Mouse (Mus musculus) ES-CJ7 (cell line): ENCODE data around the gene Mki67.
"Not testable (repeated sequence)": the region's sequence is repeated elsewhere in the genome, so short reads cannot be mapped to it uniquely, and the experiment has no call there.

Experiments
- DNase-seq: peaks from one replicate; pipeline ENCODE4 v3.0.0; 2011; ENCODE audit warnings: low read depth, low spot score

Mki67 gene

DNA sequence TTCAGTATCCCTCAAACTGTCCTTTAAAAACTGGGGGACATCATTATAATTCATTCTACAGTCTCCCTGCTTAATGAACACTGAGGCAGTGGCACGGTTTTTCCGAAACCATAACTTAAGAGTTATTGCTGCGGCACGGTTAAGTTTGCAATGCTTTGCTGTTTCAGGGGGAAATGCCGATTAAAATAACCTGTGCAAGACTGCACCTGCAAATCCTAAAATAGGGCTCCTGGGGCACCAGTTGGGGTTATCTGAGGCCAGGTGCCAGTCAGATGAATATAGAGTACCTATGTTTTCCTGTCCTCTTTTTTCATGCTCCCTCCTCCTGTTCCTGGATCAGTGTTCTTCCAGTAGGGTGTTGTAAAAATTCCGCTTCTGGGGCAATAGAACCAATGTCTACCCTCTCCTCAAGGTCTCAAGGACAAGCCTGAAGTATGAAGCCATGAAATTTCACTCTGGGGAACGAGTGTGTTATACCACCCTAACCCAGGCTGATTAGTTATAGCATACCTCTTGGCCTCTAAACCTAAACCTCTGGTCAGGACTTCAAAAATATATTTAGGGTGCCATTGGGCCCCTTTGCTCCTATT, 902 bp upstream of the Mki67 start:
- no peak for DNase-seq

DNA sequence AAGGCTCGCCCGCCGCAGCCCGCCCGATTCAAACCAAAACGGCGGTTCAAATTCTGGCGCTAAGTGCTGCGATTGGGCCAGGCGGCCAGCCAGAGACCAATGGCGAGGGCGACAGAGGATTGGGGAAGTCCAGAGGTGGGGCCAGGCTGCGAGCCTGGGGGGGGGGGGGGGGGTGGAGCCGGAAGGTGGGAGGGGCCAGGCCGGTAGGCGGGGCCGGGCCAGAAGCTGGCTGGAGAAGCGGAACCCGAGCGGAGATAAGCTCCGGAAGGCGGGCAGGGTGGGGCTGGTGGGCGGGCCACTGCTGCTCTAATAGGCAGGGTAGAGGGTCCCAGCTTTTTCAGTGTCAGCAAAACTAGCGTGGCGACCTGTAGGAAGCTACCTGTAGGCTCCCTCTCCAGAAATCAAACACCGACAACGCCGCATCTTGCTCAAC, 300 bp upstream of the Mki67 start:
- peak; percentile 90 for DNase-seq

DNA sequence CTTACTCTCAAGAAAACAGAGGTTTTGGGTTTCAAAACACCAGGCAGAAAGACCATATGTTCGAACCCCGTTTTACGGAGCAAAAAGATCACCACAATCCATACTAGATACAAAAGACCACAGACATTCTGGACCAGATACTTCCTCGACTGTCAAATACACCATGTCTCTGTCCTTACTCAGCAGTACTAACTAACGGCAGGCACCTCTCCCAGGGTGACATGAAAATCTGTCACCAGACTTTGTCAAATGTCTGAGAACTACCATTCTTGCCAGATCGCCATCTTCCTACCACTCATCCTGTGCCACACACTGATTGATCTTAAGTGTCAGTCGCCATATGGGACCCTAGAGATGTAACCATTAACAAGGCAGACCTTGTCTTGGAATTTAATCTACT, 995 bp downstream of the Mki67 start:
- DNase-seq = no peak

DNA sequence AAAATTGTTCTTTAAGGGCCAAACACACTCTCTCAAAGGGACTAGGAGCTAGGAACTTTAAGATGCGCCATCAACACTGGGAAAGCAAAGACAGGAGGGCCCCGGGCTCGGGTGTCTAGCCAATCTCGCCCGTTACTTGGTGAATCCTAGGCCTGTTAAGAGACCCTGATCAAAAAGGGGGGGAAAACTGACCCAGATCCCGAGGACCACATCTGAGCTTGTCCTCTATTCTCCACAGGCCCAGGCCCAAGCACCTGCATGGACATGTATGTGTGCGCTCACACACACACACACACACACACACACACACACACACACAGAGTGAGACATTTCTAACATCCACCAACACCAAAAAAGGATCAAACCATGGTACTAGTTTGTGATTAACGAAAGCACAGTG, 2.8 kb downstream of the Mki67 start:
- DNase-seq = no peak

DNA sequence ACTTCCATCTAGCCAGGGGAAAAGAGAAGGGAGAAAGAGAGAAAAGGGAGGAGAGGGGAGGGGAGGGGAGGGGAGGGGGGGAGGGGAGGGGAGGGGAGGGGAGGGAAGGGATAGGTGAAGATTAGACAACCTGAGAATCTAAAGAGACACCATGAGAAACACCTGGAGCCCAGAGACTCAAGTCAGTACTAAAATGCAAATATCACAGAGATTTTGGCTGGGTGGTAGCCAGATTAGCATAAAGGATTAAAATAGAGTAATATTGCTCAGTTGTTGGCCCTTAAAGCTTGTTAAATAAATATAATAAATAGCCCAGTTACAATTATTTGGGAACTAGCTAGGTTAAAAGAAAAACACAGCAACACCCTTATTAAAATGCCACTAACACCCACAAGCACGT, 3.6 kb downstream of the Mki67 start:
- DNase-seq = no peak

DNA sequence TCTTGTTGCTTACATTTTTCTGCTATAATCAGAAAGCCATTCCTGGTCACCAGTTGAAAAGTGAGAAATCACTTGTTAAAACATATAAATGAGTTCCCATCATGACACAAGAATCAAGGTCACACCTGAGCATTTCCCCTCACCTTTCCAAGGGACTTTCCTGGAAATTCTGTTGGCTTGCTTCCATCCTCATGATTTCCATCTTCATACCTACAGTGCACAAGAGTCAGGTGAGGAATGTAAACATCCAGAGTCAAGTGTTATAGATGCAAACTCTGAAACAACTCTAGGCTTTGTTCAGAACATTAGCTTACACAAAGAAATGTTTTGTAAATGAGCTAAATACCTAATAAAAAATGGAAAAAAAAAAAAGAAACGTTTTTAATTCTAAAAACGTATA, 5.5 kb downstream of the Mki67 start:
- DNase-seq = no peak

DNA sequence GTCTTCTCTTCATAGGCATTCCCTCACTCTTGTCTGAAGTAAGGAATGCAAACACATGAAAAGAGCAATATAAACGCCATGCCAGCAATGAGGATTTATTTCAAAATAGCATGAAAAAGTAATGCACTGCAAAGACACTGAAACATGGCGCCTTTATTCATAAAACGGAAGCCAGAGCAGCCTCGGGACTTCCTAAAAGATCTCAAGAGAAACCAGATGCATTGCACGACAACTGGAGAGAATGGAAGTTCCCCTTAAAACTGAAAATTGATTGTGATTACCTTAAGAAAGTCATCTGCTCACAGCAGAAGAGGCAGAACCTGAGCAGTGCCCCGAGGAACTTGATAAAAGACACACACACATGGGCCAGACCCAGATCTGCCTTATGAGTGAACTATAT, 10.4 kb downstream of the Mki67 start:
- DNase-seq = no peak

DNA sequence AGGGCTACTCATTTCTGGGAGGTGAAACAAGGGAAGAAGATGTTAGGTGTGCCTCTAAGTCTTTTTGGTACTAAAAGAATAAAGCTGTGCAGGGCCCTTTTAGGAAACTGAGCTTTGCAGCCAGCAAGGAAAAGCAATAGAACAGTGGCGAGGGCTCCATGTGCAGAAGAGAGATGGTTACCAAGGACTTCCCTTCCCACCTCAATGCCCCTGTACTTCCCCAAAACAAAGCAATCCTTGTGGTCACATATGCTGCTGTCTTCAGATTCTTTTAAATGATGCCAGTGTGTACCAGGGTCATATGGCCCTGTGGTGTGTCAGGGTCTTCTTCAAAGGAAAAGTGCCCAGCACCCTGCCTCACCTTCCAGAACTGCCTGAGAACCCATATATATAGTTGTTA, 11.1 kb downstream of the Mki67 start:
- no peak for DNase-seq

DNA sequence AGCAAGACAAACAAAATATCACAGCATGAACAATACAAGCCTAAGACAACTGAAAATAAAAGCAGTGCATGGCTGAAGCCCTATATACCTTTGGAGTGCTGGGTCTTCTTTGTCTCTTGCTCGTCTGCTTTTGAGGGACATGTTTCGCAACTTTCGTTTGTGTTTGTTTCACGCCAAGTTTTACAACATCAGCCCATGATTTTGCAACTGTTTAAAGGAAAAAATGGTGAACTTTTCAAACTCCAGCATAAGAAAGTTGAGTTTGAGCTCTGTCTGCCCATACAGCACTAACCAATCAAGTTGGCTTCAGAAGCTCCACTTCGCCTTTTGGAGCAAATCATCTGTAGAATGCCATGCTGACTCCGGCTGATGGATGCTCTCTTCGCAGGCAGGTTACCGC, 11.9 kb downstream of the Mki67 start:
- DNase-seq = no peak

DNA sequence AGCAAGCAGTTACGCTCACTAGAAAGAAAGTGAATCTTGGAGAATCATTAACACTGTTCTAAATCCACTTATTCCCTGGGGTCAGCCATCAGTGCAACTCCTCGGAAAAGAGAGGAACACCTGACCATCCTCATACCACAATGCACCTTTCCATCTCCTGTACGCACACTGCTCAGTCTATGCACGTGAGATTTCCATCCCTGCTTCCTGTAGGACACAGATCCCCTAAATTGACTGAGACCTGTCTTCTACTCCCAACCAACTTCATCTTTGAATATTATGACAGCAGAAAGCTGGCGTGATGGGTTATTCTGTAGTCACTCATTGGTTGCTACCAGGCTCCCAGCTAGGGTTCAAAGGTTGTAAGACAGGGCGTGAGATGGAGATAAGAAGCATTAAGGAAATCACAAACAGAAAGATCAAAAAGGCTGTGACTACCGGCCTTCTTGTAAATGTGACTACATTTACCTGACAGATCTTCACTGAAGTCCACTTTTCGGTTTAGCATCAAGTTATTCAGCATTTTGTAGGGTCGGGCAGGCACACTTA, 12.5 kb downstream of the Mki67 start:
- no peak for DNase-seq

DNA sequence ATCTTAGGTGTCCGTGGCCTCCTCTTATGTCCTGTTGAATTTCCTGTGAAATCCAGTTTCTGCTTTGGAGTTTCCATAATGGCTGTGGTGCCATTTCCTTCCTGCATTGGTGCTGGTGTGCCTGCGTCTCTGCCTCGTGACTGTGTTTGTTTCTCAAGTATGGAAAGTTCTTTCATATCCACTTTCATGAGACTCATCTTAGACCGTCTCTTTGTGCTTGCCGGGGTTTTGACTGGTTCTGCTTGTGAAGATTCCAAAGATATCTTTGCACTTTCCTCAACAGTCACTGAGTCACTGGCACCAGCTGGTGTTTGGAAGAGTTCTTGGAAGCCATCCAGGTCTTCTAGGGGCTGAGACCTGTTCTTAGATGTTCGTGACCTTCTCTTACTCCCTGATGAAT, 16.8 kb downstream of the Mki67 start:
- not testable (repeated sequence) for DNase-seq

DNA sequence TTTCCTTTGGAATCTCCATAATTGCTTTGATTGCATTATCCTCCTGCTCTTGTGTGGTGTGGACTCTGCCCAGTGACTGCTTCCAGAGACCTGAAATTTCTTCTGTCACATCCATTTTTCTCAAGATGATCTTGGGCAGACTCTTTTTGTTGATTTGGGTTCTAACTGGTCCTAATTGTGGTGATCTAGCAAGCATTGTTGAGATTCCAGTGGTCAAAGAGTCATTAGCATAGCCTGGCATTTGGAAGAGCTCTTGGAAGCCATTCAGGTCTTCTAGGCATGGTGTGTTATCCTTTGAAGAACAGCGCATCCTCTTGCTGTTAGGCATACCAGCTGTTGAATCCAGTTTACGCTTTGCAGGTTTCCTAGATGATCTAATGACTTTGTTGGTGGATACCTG, 17.8 kb downstream of the Mki67 start:
- no peak for DNase-seq

DNA sequence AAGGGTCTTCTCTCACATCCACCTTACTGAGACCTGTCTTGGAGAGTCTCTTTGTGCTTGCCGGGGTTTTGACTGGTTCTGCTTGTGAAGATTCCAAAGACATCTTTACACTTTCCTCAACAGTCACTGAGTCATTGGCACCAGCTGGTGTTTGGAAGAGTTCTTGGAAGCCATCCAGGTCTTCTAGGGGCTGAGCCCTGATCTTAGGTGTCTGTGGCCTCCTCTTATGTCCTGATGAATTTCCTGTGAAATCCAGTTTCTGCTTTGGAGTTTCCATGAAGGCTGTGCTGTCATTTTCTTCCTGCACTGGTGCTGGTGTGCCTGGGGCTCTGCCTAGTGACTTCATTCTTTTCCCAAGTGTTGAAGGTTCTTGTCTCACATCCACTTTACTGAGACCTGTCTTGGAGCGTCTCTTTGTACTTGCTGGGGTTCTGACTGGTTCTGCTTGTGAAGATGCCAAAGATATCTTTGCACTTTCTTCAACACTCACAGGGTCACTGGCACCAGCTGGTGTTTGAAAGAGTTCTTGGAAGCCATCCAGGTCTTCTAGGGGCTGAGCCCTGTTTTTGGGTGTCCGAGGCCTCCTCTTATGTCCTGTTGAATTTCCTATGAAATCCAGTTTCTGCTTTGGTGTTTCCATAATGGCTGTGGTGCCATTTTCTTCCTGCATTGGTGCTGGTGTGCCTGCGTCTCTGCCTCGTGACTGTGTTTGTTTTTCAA, 19.0 kb downstream of the Mki67 start:
- DNase-seq = not testable (repeated sequence)

DNA sequence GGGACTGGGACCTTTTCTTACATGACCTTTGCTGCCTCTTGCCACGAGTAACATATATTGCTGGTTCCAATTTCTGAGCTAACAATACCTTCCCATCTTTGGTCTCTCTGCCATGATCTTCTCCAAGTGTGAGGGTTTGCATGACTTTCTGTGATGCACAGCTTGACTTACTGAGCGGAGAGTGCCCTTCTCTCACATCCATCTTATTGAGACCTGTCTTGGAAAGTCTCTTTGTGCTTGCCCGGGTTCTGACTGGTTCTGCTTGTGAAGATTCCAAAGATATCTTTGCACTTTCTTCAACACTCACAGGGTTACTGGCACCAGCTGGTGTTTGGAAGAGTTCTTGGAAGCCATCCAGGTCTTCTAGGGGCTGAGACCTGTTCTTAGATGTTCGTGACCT, 20.0 kb downstream of the Mki67 start:
- no peak for DNase-seq

DNA sequence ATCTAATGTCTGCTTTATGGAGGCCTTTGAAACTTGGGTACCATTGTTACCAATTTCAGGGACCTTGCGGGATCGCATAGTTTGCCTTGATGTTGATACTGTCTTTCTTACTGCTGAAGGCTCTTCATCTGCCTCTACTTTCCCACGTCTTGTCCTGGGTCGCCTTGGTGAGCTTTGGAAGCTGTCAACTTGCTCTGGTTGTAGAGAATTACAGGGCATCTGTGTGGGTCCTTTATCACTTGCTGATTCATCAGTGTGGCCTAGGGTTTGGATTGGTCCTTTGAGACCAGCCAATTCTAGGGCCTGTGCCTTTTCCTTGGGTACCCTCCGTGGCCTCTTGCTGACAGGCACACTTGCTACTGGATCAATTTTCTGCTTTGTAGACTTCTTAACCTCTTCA, 21.4 kb downstream of the Mki67 start:
- DNase-seq = no peak

DNA sequence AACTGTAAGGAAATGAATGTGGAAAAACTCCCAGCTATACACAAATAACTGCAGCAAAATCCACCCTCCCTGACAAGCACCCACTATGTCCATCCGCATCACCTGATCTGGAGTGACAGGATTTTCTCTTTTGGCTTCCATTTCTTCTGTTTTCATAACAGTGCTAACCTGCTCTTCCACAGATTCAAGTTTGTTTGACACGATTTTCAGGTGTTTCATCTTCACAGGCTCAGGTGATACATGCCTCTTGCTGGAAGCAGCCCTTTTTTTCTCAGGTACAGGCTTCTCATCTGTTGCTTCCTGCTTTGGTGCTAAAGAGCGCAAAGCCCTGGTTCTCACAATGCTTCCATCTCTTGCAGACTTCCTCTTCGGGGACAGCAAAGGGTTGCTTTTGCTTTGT, 22.0 kb downstream of the Mki67 start:
- no peak for DNase-seq

DNA sequence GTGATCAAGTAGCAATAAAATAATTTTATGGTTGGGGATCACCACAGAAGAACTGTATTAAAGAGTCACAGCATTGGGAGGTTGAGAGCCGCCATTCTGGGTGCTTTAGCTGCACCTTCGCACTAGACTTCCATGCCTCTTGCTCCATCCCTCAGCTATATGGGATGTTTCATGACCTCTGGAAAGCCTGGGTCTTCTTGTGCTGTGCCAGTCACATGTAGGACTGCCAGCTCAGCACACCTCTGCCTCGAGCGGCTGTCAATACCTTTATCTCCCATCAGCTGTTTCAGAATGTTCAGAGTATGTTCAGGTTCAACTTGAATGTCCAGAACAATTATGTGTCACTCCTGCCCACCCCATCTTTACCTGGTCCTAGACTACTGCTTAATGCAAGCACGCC, 24.2 kb downstream of the Mki67 start:
- DNase-seq = no peak

DNA sequence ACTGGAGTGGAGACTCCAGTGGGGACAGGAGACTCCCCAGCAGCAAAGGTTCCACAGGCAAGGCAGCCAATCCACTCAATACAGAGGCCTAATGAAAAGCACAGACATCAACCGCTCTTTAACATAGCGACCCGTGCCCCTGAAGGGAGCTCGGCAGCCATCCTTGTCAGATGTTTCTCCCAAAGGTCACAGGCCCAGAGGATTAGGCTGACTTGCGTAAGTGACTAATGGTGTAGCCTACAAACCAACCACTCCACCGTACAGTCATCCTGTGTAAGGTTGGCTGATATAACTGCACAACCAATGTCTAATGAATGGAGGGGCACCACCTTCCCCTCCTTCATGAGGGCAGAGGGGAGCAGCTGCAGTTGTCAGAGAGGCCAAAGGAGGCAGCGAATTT, 26.8 kb downstream of the Mki67 start:
- DNase-seq = no peak

DNA sequence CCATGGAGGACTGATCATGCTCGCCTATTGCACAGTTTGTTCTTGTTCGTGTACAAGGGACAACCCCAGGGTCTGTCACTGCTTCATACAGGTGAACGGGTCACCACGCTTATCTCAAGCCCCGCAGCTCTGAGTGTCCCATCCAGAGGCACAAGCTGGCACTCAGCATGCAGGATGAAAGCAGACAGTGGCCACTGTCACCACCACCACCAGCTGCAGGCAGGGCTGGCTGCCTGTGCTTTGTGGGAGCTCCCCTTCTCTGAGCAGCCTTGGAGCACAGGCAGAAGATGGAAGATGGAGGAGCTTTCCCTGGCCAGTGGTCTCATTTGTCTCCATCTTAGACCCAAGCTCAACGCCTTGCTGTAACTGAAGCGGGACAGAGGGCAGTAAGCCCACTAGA, 31.2 kb downstream of the Mki67 start:
- DNase-seq = no peak

DNA sequence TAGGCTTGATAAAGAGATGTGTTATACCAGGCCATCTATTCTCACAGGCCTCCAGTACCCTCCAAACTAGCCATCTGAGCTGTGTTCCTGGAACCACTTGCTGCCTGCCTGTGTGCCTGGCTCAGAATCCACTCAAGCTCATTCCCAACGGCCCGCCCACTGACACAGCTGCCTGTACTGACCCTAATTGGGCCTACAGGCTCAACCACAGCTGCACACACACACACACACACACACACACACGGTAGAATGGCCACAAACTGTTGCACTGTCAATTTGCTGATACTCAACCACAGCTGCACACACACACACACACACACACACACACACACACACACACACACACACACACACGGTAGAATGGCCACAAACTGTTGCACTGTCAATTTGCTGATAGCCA, 32.1 kb downstream of the Mki67 start:
- DNase-seq = not testable (repeated sequence)

DNA sequence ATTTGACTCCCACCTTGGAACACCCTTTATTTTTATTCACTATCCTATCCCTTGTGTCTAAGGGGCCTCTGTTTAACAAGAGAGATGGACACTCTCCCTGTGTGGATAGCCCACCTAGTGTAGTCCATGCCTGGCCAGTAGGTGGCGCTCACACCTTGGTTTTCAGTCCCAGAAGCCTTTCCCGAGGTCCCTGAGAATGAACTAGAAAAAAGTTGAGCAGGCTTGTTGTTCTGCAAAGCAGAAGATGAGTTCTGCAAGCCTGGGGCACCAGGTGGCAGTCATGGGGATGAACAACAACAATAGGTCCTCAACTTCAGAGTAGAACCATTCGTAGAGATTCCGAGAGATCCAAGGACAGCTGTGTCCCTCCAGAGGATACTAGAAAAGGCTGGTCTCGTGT, 35.8 kb downstream of the Mki67 start:
- DNase-seq = peak; percentile 67

DNA sequence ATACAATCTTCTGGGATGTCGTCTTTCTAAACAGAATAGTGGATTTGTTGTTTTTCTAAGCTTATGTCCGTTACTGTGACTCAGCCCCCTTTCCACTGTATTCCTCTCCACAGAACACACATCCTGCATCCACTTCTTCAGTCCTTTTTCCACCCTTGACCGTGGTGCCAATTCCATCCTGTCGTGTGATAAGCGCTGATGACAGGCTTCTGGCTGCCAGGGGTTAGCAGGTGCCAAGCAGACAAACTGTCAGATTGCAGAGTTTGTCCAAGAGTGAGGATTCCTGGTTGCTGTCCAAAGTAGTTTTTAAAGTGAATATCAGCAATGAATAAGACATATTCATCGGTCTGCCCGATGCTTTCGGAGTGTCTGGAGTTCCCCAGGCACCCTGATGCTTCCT, 39.4 kb downstream of the Mki67 start:
- DNase-seq = no peak

DNA sequence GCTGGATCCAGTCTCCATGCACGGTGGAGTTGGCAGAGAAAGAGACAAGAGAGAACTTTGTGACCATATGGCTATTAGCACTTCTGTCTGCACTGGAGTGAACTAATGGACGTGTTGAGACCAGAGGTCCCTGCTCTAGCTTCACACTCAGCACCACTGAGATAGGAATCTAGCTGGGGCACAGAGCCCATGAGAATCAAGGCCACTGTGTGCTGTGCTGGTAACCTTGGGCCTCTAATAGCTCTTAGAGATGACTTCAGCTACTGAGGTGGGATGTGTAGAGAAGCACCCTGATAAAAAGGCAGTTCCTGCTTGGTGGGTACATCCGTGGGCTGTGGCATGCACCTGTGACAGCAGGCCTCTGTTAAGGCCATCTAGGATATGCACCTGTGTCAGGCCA, 42.6 kb downstream of the Mki67 start:
- DNase-seq = no peak
